Mouse (Mus musculus): Measurements from ENCODE around the gene Tln2.
"Not testable (repeated sequence)": the region's sequence is repeated elsewhere in the genome, so short reads cannot be mapped to it uniquely, and the experiment has no call there.

Tln2 gene

GRCm38 (mm10) chr9:67362053-67362452 is 197.4 kb downstream of the Tln2 start:
- no peak for DNase-seq (ENCODE audit: low spot score in 2 of 2)

DNA sequence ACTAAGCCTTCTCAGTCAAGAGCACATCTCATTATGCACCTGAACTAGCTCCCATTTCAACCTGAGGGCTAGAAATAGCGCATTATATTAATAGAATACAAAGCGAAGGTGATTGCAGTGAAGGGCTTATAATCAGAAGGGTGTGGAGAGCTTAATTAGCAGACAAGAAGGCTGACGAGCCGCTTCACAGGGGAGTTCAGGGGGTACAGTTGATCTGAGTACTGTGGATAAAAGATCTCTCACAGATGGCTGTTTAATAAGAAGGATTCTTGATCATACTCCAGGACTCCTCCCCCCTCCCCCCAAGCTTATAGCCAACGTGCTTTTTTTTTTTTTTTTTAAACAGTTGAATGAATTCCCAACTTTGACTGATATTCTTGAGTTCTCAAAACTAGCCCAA is 198.0 kb downstream of the Tln2 start:
- DNase-seq (ENCODE audit: low spot score in 2 of 2): no peak

GRCm38 (mm10) chr9:67354356-67354755 is 205.1 kb downstream of the Tln2 start:
- no peak for DNase-seq (ENCODE audit: low spot score in 2 of 2)

- no peak for DNase-seq (ENCODE audit: low spot score in 2 of 2)
These were observed 206.1 kb downstream of the Tln2 start for GRCm38 (mm10) chr9:67353365-67353764.

DNA sequence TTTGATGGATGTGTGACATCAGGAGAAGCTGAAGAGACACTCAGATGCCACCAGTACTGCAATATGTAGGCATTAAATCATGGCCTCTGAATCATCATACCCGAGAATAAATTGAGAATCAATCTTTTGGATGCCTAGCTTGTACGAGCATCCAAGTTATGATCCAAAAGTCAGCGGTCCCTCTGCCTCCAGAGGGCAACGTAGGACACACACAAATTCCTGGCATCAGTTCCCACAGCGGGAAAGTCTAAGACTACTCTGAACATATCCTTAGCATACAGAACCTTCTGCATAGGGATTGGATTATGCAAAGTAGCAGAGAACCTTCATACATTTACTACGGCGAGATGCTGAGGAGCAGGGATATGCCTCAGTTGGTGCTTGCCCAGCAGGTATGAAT is 210.5 kb downstream of the Tln2 start:
- no peak for DNase-seq (ENCODE audit: low spot score in 2 of 2)

DNA sequence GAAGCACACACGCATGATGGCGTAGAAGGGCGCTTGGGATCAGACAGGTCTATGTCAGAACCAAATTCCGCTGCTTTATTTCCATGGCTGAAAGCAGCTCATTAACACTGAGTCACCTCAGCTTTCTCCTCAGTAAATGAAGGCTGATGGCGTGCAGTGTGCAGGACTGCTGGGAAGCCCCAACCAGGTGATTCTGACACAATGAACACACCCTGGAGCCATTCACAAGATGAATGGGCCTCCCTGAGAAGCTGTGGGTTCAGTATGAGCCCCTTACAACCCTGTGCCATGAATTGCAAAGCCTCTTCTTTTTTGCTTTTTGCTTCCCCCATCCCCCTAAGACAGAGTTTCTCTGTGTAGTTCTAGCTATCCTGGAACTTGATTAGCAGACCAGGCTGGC is 212.3 kb downstream of the Tln2 start:
- no peak for DNase-seq (ENCODE audit: low spot score in 2 of 2)

- no peak for DNase-seq (ENCODE audit: low spot score in 2 of 2)
These were observed 228.2 kb downstream of the Tln2 start for GRCm38 (mm10) chr9:67331281-67331680.

DNA sequence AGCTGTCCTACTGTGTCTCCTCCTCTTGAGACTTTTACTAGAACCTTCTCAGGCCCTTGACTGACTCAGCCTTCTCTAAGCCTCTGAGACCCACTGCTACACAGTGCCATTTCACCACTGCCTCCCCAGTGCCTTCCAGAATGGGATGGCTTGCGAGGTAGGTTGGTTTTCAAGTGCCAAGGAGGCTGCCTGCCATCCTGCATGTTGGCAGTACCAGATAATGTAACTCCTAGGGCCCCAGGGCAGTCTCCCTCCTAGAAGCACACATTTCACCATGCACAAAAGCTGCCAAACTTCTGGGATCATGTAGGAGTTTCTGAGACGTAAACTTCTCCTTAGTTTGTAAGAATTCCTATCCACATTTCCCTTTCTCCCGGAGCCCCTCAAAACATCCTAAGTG is 231.1 kb downstream of the Tln2 start:
- DNase-seq (ENCODE audit: low spot score in 2 of 2): no peak

- no peak for DNase-seq (ENCODE audit: low spot score in 2 of 2)
These were observed 237.6 kb downstream of the Tln2 start for GRCm38 (mm10) chr9:67321886-67322285.

GRCm38 (mm10) chr9:67315356-67315755 is 244.1 kb downstream of the Tln2 start:
- DNase-seq (ENCODE audit: low spot score in 2 of 2): peak in 1 of 2 experiments; percentile 45

GRCm38 (mm10) chr9:67304992-67305391 is 254.5 kb downstream of the Tln2 start:
- no peak for DNase-seq (ENCODE audit: low spot score in 2 of 2)

DNA sequence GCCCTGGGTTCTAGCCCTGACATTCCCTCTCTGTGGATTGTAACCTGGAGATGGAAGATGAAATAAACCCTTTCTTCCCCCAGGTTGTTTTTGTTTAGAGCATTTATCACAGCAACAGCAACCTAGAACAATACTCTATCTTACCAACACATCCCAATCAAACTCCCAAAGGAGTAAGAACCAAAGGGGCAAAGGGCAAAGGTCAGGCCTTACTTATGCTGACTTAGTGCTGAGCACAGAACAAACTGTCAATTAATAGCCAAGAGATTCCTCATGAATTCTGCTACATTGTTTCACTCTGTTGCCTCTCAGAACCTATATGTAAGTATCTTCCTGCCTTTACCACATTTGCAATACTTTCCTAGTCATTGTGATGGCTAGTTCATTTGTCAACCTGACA is 255.5 kb downstream of the Tln2 start:
- no peak for DNase-seq (ENCODE audit: low spot score in 2 of 2)

DNA sequence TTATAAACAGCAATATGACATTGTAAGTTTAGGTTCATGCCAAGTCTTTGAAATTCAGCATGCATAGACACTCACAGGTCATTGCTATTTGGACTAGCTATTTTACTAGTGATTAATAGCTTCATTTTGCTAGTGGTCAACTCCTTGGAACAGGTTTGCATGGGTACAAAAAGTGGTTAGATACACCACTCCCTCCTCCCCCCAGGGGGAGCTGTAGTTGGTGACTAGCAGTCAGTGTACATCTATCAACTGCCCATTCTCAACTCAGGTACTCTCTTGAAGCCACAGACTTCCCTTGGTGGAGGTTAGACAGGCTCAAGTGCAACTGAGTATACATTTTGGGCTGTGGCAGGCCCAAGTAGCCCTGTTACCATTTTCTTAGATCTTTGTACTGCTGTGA is 256.5 kb downstream of the Tln2 start:
- no peak for DNase-seq (ENCODE audit: low spot score in 2 of 2)

GRCm38 (mm10) chr9:67302386-67302989 is 257.0 kb downstream of the Tln2 start:
- DNase-seq (ENCODE audit: low spot score in 2 of 2): no peak

- DNase-seq (ENCODE audit: low spot score in 2 of 2): no peak
These were observed 257.9 kb downstream of the Tln2 start for GRCm38 (mm10) chr9:67301571-67301970.

GRCm38 (mm10) chr9:67300769-67301168 is 258.7 kb downstream of the Tln2 start:
- no peak for DNase-seq (ENCODE audit: low spot score in 2 of 2)

- DNase-seq (ENCODE audit: low spot score in 2 of 2): no peak
These were observed 259.2 kb downstream of the Tln2 start for GRCm38 (mm10) chr9:67300346-67300745.

DNA sequence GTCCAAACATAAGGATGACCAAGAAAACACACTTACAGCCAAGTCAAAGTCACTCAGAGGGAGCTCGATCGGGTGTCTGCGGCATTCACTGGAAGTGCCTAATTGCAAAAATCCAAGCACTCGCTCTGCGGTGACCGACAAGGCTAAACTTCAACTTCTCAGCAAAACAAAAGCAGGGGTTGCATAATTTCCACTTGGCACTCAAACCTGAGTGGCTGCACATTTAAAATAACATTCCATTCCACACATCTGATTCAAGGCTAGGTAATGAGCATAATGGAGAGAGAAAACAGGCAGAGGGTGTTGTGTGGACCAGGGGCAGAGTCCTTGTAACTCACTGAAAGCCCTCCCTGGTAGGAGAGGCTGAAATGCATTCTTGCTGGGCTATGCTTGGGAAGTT is 260.3 kb downstream of the Tln2 start:
- DNase-seq (ENCODE audit: low spot score in 2 of 2): no peak

DNA sequence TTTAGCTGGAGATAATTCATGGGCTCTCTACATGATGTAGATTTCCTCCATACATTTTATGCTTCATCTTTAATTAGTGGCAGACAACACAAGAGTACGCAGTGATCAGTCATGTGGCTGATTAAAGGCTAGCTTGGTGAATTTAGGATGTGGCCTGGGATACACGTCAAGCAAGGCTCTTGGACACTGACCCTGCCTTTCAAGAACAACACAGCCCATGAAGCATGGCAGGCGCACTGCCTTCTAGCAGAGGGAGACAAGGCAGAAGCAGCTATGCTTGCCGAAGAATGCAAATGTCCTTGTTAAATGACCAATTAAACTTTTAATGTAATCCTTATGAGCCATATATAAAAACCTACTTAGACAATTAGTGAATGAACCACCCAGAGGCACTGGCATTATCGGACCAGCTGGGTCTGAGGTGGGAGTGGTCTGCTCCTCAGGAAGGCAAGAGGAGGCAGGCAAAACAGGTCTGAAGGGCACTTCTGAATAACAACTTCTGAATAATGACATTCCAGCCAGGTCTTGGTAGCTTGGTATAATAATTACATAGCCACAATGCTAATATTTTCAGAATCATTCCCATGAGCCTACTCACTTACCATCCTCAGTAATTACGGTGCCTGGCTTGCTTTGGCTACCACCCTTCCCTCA is 262.1 kb downstream of the Tln2 start:
- no peak for DNase-seq (ENCODE audit: low spot score in 2 of 2)

- no peak for DNase-seq (ENCODE audit: low spot score in 2 of 2)
These were observed 272.0 kb downstream of the Tln2 start for GRCm38 (mm10) chr9:67287457-67287856.

DNA sequence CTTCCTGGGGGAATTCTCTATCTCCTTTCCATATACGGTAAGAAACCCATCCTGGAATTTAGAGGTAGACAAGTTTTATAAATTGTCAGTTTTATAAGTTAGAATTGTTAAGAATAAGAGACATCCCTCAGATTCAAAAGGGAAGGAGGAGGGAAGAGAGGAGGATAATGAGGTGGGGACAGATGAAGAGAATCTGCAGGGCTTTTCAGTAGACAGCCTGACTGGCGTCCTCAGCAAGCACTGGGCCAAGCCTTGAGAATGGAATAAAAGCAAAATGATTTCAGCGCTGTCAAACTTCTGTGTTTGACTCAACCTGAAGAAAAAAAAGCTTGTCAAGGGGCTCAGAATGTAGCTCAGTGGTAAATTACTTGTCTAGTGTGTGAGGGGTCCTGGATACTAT is 272.7 kb downstream of the Tln2 start:
- no peak for DNase-seq (ENCODE audit: low spot score in 2 of 2)

- no peak for DNase-seq (ENCODE audit: low spot score in 2 of 2)
These were observed 274.0 kb downstream of the Tln2 start for GRCm38 (mm10) chr9:67285544-67285943.

DNA sequence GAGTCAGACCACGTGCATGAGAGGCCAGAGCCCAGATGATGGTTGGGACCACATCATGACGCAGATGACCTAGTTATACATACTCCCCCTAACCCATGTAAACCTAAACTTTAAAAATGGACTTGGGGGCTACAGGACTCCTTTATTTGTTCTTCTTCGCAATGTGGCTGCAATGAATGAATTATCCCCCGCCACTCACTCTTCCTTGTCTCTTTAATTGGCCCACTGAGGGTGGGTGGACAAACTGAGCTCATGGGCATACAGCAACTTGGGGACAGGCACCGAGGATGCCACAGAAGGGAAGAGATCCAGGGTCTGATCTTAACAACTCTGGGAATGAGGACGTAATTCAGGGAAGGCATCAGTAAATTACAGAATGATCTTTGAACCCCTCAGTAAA is 277.7 kb downstream of the Tln2 start:
- DNase-seq (ENCODE audit: low spot score in 2 of 2): no peak

- not testable (repeated sequence) for DNase-seq (ENCODE audit: low spot score in 2 of 2)
These were observed 279.2 kb downstream of the Tln2 start for GRCm38 (mm10) chr9:67280311-67280710.
